ENCODE assay signal across 10 mouse cellular contexts in genomic region chr9:71826040-71826525, GRCm38 (mm10). TPM values are rescaled to one million over a fixed set of nuclear protein-coding genes. Genes with fewer than 3 reads are reported as not detected.
DNase-seq lines count a peak whose midpoint lies in the region; ATAC-seq and TF ChIP-seq lines count a peak whose summit lies in the region.
"Had no signal": no experiment of that assay in that cellular context is flagged by ENCODE, and none has a peak within 500 bp of the region (broad histone marks: within the 10 kb centered on the region; RNA-seq: fewer than 3 reads in every experiment).

No protein-coding gene starts in this region.

- peak; percentile 79 for ATAC-seq in frontal cortex, adult (ENCODE audit: low TSS enrichment)
- ATAC-seq in lung, embryonic 14.5 days (ENCODE audit: insufficient read depth): peak; percentile 74
- ATAC-seq in stomach, postnatal 0 days (ENCODE audit: low FRiP score, low TSS enrichment): peak; percentile 82

- no peaks in the 10 kb centered on the region for H3K9me3 ChIP-seq in lung, embryonic 14.5 days (ENCODE audit: low read depth, low read length)
- H3K9me3 ChIP-seq in stomach, postnatal 0 days (ENCODE audit: control insufficient read depth, low read length): no peaks in the 10 kb centered on the region

- H3K4me3 ChIP-seq in gastrocnemius, adult 2 months: peak overlapping the region; percentile 60
- H3K4me3 ChIP-seq in lung, embryonic 14.5 days (ENCODE audit: low read depth, low read length): no peak overlapping the region
- H3K4me3 ChIP-seq in stomach, postnatal 0 days (ENCODE audit: low read depth, low read length): no peak overlapping the region
- H3K4me3 ChIP-seq: megakaryocyte, embryonic 14.5 days had no signal

- TF ChIP-seq CTCF in gastrocnemius, adult 2 months (IDR thresholded peaks at IDR 0.05): no peak
- no peak for TF ChIP-seq CTCF in lung, embryonic 14.5 days (IDR thresholded peaks at IDR 0.05; ENCODE audit: low read depth)
- 0 out of 2 replicates have a peak, but pooled peaks have one; percentile 5 for TF ChIP-seq CTCF in stomach, postnatal 0 days (IDR thresholded peaks at IDR 0.05; ENCODE audit: low read depth)

- no peaks in the 10 kb centered on the region for H3K36me3 ChIP-seq in lung, embryonic 14.5 days (ENCODE audit: insufficient read depth)
- H3K36me3 ChIP-seq in stomach, postnatal 0 days (ENCODE audit: control insufficient read depth, insufficient read depth, low read length): no peaks in the 10 kb centered on the region

- H3K4me1 ChIP-seq in lung, embryonic 14.5 days (ENCODE audit: insufficient read depth): peaks cover 3% of the 10 kb centered on the region; the same call in 1 of the 2 replicates
- H3K4me1 ChIP-seq in stomach, postnatal 0 days (replicated peaks; ENCODE audit: control insufficient read depth, insufficient read depth): no peaks in the 10 kb centered on the region

- H3K9ac ChIP-seq in lung, embryonic 14.5 days: no peak overlapping the region
- peak overlapping the region; percentile 23; the same call in 1 of the 2 replicates for H3K9ac ChIP-seq in stomach, postnatal 0 days (ENCODE audit: low read length)

- no peaks in the 10 kb centered on the region for H3K27me3 ChIP-seq in lung, embryonic 14.5 days (ENCODE audit: insufficient read depth, low read length)
- no peaks in the 10 kb centered on the region for H3K27me3 ChIP-seq in stomach, postnatal 0 days (ENCODE audit: control insufficient read depth, insufficient read depth, low read length)
- H3K27me3 ChIP-seq: CH12.LX had no signal

- no peak for DNase-seq in frontal cortex, postnatal 25 days (ENCODE audit: low spot score in 2 of 2)
- DNase-seq in adrenal gland, postnatal 14 days: peak; percentile 87
- DNase-seq in gastrocnemius, adult 2 months: peak; percentile 81
- peak; percentile 66 for DNase-seq in kidney, adult 9 months
- DNase-seq in lung, embryonic 14.5 days: peak; percentile 79
- peak; percentile 30 for DNase-seq in stomach, postnatal 0 days (ENCODE audit: low spot score)
- DNase-seq in thymus, postnatal 0 days (ENCODE audit: low spot score): no peak

- H3K4me2 ChIP-seq in lung, embryonic 14.5 days: no peak overlapping the region; the same call in 1 of the 2 replicates
- peak overlapping the region; percentile 29; the same call in 1 of the 2 replicates for H3K4me2 ChIP-seq in stomach, postnatal 0 days (replicated peaks; ENCODE audit: low read depth)

- peak overlapping the region; percentile 86 for H3K27ac ChIP-seq in gastrocnemius, adult 2 months
- H3K27ac ChIP-seq in lung, embryonic 14.5 days (ENCODE audit: low read depth): no peak overlapping the region
- peak overlapping the region; percentile 74 for H3K27ac ChIP-seq in stomach, postnatal 0 days (replicated peaks)

- 44% methylated on average over 12 of the region's 12 CpGs for WGBS in lung, embryonic 14.5 days
- 45% methylated on average over 12 of the region's 12 CpGs for WGBS in stomach, postnatal 0 days

- TF ChIP-seq EP300 in stomach, postnatal 0 days (optimal IDR thresholded peaks at IDR 0.05): no peak

- intact Hi-C loops in gastrocnemius, adult 2 months (cut with DNase I): no loop called here

RNA-seq across cellular contexts. Expression of gene Cgnl1, which starts 54.7 kb away (rescaled TPM):
- total RNA-seq in adrenal gland, postnatal 14 days (2021): 64.8 and 67.3 TPM in 2 replicates
- total RNA-seq in gastrocnemius, adult 2 months (2021): 1 to 10 TPM; 3.5 to 8.1 TPM
- polyA plus RNA-seq in lung, embryonic 14.5 days (2014; fragmentation: Nextera tagmentation; extraction: Ambion mirVana): 16.2 and 19.3 TPM in 2 replicates
- polyA plus RNA-seq in stomach, postnatal 0 days (2015; fragmentation: Nextera tagmentation; extraction: Ambion mirVana): 5.2 and 6.3 TPM in 2 replicates
- polyA plus RNA-seq in thymus, postnatal 0 days (2015; fragmentation: Nextera tagmentation; extraction: Ambion mirVana): 1.1 TPM in 2 replicates
- total RNA-seq: CH12.LX had no signal

Comparison
In these comparisons a context has a peak if more than half of its experiments do, and no peak if none do; other contexts are left out.
1. DNase-seq: peak in adrenal gland, postnatal 14 days (single experiment), gastrocnemius, adult 2 months (single experiment), kidney, adult 9 months (single experiment), lung, embryonic 14.5 days (single experiment) and stomach, postnatal 0 days (single experiment); none in frontal cortex, postnatal 25 days (0 of 2) and thymus, postnatal 0 days (single experiment).
2. Peak in every context shown above with its lines, with median percentiles within 50 percentile points of each other: ATAC-seq.